Mouse (Mus musculus) liver, embryonic 14.5 days (tissue): ENCODE measurements around the gene Napepld. TPM values are rescaled to one million over a fixed set of nuclear protein-coding genes. Genes with fewer than 3 reads are reported as not detected.

ENCODE experiments used
- polyA plus RNA-seq, 2 experiments: library from polyadenylated mRNA; depleted of rRNA in 1 of 2; stranded (reverse) in 1 of 2; unstranded in 1 of 2; fragments of >200 nt; fragmentation: Nextera tagmentation in 1 of 2; extraction: Ambion mirVana in 1 of 2; gene quantifications; 2 replicates each; pipeline versions ENCODE4 v1.2.1 to v1.2.3; 2012 to 2014

Napepld gene
- polyA plus RNA-seq, 2 experiments, result 1.3 to 1.8 TPM

Other genes starting within 250 kb of the Napepld start
- gene Lrrc17, start 157.8 kb downstream of the Napepld start, polyA plus RNA-seq (2012; rRNA removed), result 0.43 and 0.93 TPM in 2 replicates
- gene Lrrc17, start 157.8 kb downstream of the Napepld start, polyA plus RNA-seq (2014; fragmentation: Nextera tagmentation; extraction: Ambion mirVana), result 0.85 and 1.1 TPM in 2 replicates
- 0.08 and 0.14 TPM in 2 replicates for gene Fbxl13, start 55.8 kb downstream of the Napepld start, polyA plus RNA-seq (2012; rRNA removed)
- 0.05 and 0.24 TPM in 2 replicates for gene Fbxl13, start 55.8 kb downstream of the Napepld start, polyA plus RNA-seq (2014; fragmentation: Nextera tagmentation; extraction: Ambion mirVana)
- gene Armc10, start 55.6 kb downstream of the Napepld start, polyA plus RNA-seq (2012; rRNA removed), result 7.2 and 9.0 TPM in 2 replicates
- 7.2 and 7.4 TPM in 2 replicates for gene Armc10, start 55.6 kb downstream of the Napepld start, polyA plus RNA-seq (2014; fragmentation: Nextera tagmentation; extraction: Ambion mirVana)
- gene Pmpcb, start 35.7 kb upstream of the Napepld start, polyA plus RNA-seq (2012; rRNA removed), result 24.2 and 34.2 TPM in 2 replicates
- 47.9 and 48.8 TPM in 2 replicates for gene Pmpcb, start 35.7 kb upstream of the Napepld start, polyA plus RNA-seq (2014; fragmentation: Nextera tagmentation; extraction: Ambion mirVana)
- gene Dnajc2, start 83.9 kb upstream of the Napepld start, polyA plus RNA-seq (2012; rRNA removed), result 6.4 and 14.5 TPM in 2 replicates
- gene Dnajc2, start 83.9 kb upstream of the Napepld start, polyA plus RNA-seq (2014; fragmentation: Nextera tagmentation; extraction: Ambion mirVana), result 31.4 and 36.9 TPM in 2 replicates
- gene Psmc2, start 83.9 kb upstream of the Napepld start, polyA plus RNA-seq (2012; rRNA removed), result 32.1 and 58.5 TPM in 2 replicates
- 122 and 128 TPM in 2 replicates for gene Psmc2, start 83.9 kb upstream of the Napepld start, polyA plus RNA-seq (2014; fragmentation: Nextera tagmentation; extraction: Ambion mirVana)
- gene Slc26a5, start 164.2 kb upstream of the Napepld start, polyA plus RNA-seq (2012; rRNA removed), result not detected in 2 replicates
- not detected in 2 replicates for gene Slc26a5, start 164.2 kb upstream of the Napepld start, polyA plus RNA-seq (2014; fragmentation: Nextera tagmentation; extraction: Ambion mirVana)